Mouse (Mus musculus): Measurements from ENCODE around the gene Pitpnc1.

Gene Pitpnc1

GRCm38 (mm10) chr11:107468252-107469030 is 2.1 kb downstream of the Pitpnc1 start:
- DNase-seq (ENCODE audit: low spot score) = no peak

- no peak for DNase-seq (ENCODE audit: low spot score)
These were observed 3.7 kb downstream of the Pitpnc1 start for GRCm38 (mm10) chr11:107466611-107467391.

- no peak for DNase-seq (ENCODE audit: low spot score)
These were observed 4.5 kb downstream of the Pitpnc1 start for GRCm38 (mm10) chr11:107465969-107466368.

GRCm38 (mm10) chr11:107465041-107465440 is 5.5 kb downstream of the Pitpnc1 start:
- no peak for DNase-seq (ENCODE audit: low spot score)

GRCm38 (mm10) chr11:107464141-107464540 is 6.4 kb downstream of the Pitpnc1 start:
- no peak for DNase-seq (ENCODE audit: low spot score)

- DNase-seq (ENCODE audit: low spot score) = no peak
These were observed 7.2 kb downstream of the Pitpnc1 start for GRCm38 (mm10) chr11:107463251-107463681.

GRCm38 (mm10) chr11:107462478-107462877 is 8.0 kb downstream of the Pitpnc1 start:
- DNase-seq (ENCODE audit: low spot score) = no peak

GRCm38 (mm10) chr11:107459828-107460227 is 10.7 kb downstream of the Pitpnc1 start:
- DNase-seq (ENCODE audit: low spot score) = no peak

GRCm38 (mm10) chr11:107458986-107459385 is 11.5 kb downstream of the Pitpnc1 start:
- no peak for DNase-seq (ENCODE audit: low spot score)

- DNase-seq (ENCODE audit: low spot score) = no peak
These were observed 12.2 kb downstream of the Pitpnc1 start for GRCm38 (mm10) chr11:107458286-107458685.

- no peak for DNase-seq (ENCODE audit: low spot score)
These were observed 13.2 kb downstream of the Pitpnc1 start for GRCm38 (mm10) chr11:107457282-107457681.

GRCm38 (mm10) chr11:107454546-107455462 is 15.7 kb downstream of the Pitpnc1 start:
- no peak for DNase-seq (ENCODE audit: low spot score)

- no peak for DNase-seq (ENCODE audit: low spot score)
These were observed 18.4 kb downstream of the Pitpnc1 start for GRCm38 (mm10) chr11:107452053-107452452.

- peak; percentile 19 for DNase-seq (ENCODE audit: low spot score)
These were observed 19.4 kb downstream of the Pitpnc1 start for GRCm38 (mm10) chr11:107451106-107451505.

- peak; percentile 34 for DNase-seq (ENCODE audit: low spot score)
These were observed 20.4 kb downstream of the Pitpnc1 start for GRCm38 (mm10) chr11:107450097-107450496.

- DNase-seq (ENCODE audit: low spot score) = no peak
These were observed 21.2 kb downstream of the Pitpnc1 start for GRCm38 (mm10) chr11:107449169-107449910.

- no peak for DNase-seq (ENCODE audit: low spot score)
These were observed 22.6 kb downstream of the Pitpnc1 start for GRCm38 (mm10) chr11:107447915-107448314.

- DNase-seq (ENCODE audit: low spot score) = no peak
These were observed 23.1 kb downstream of the Pitpnc1 start for GRCm38 (mm10) chr11:107447349-107447748.

GRCm38 (mm10) chr11:107446650-107447049 is 23.8 kb downstream of the Pitpnc1 start:
- DNase-seq (ENCODE audit: low spot score) = no peak

- no peak for DNase-seq (ENCODE audit: low spot score)
These were observed 24.8 kb downstream of the Pitpnc1 start for GRCm38 (mm10) chr11:107445683-107446082.

Measured in adipocyte (in vitro differentiated cells).